Mouse (Mus musculus) lung, adult 10 weeks (tissue): ENCODE results near the gene Ehmt1. TPM values are rescaled to one million over a fixed set of nuclear protein-coding genes. Genes with fewer than 3 reads are reported as not detected.

ENCODE experiments used
- polyA plus RNA-seq: library from polyadenylated mRNA; stranded (reverse); fragments of 350-450 nt; fragmentation: Illumina TruSeq; extraction: RNeasy Lipid Tissue Mini Kit (QIAGEN cat#74804); gene quantifications from one replicate; pipeline ENCODE4 v1.2.3, GENCODE M21; 2014; ENCODE audit warnings: low read depth, low replicate concordance; ENCODE audit not compliant: insufficient read depth

Ehmt1 gene
- 8.9 TPM for polyA plus RNA-seq

GRCm38 (mm10) chr2:24918930-24919838, at the start of gene Ehmt1:
Ehmt1 (minus strand) TSS chr2:24919614.

GRCm38 (mm10) chr2:24962304-24963000, 43.0 kb upstream of the Ehmt1 start, which contains the start of gene Dph7:
Dph7 (plus strand) TSS chr2:24962400.

GRCm38 (mm10) chr2:24949421-24950188, 30.2 kb upstream of the Ehmt1 start, which contains the start of gene Zmynd19:
Zmynd19 (plus strand) TSS chr2:24949792.

GRCm38 (mm10) chr2:24935057-24935796, 15.8 kb upstream of the Ehmt1 start, which contains the start of gene Arrdc1:
Arrdc1 (minus strand) TSS chr2:24935252.

GRCm38 (mm10) chr2:24763115-24763557, 156.3 kb downstream of the Ehmt1 start, which contains the start of gene Cacna1b:
Cacna1b (minus strand) TSS chr2:24763152.

Other genes starting within 250 kb of the Ehmt1 start
- gene Cacna1b, start 156.5 kb downstream of the Ehmt1 start, polyA plus RNA-seq = 0.09 TPM
- gene Arrdc1, start 15.6 kb upstream of the Ehmt1 start, polyA plus RNA-seq = 58.3 TPM
- 11.7 TPM for gene Zmynd19, start 30.2 kb upstream of the Ehmt1 start, polyA plus RNA-seq
- gene Dph7, start 42.8 kb upstream of the Ehmt1 start, polyA plus RNA-seq = 12.6 TPM
- gene Mrpl41, start 55.5 kb upstream of the Ehmt1 start, polyA plus RNA-seq = 58.2 TPM
- gene Pnpla7, start 56.4 kb upstream of the Ehmt1 start, polyA plus RNA-seq = 13.0 TPM
- gene Nsmf, start 134.7 kb upstream of the Ehmt1 start, polyA plus RNA-seq = 29.3 TPM
- gene Entpd8, start 160.7 kb upstream of the Ehmt1 start, polyA plus RNA-seq = 2.4 TPM
- gene Noxa1, start 175.5 kb upstream of the Ehmt1 start, polyA plus RNA-seq = 1.9 TPM